In genomic region chr1:99813334-99814110, GRCm38 (mm10) we compare ENCODE assay signal across 33 mouse cellular contexts. TPM values are rescaled to one million over a fixed set of nuclear protein-coding genes. Genes with fewer than 3 reads are reported as not detected.
DNase-seq lines count a peak whose midpoint lies in the region; ATAC-seq and TF ChIP-seq lines count a peak whose summit lies in the region.
"Had no signal": no experiment of that assay in that cellular context is flagged by ENCODE, and none has a peak within 500 bp of the region (broad histone marks: within the 10 kb centered on the region; RNA-seq: fewer than 3 reads in every experiment).

No protein-coding gene starts in this region.

- no peaks in the 10 kb centered on the region for H3K27me3 ChIP-seq in hindbrain, embryonic 14.5 days (ENCODE audit: control insufficient read depth, insufficient read depth, low read length)
- no peaks in the 10 kb centered on the region for H3K27me3 ChIP-seq in hindbrain, embryonic 13.5 days
- H3K27me3 ChIP-seq in midbrain, postnatal 0 days (ENCODE audit: insufficient read depth, low read length), result no peaks in the 10 kb centered on the region
- H3K27me3 ChIP-seq in midbrain, embryonic 15.5 days (replicated peaks), result no peaks in the 10 kb centered on the region
- H3K27me3 ChIP-seq: forebrain, embryonic 12.5 days; limb, embryonic 12.5 days; liver, embryonic 15.5 days; neural tube, embryonic 15.5 days; Patski; stomach, embryonic 15.5 days had no signal

- no peak for TF ChIP-seq CTCF in midbrain, postnatal 0 days (IDR thresholded peaks at IDR 0.05)

- peak; percentile 54 for DNase-seq in hindbrain, embryonic 14.5 days (ENCODE audit: low spot score)
- peak; percentile 29 for DNase-seq in midbrain, postnatal 0 days (ENCODE audit: low spot score)
- peak; percentile 15 for DNase-seq in layer of hippocampus, adult 9-11 months
- DNase-seq in thymus, postnatal 0 days (ENCODE audit: low spot score), result no peak
- DNase-seq in lung, postnatal 14 days, result no peak
- DNase-seq: adrenal gland, postnatal 10 days; cerebellum, adult 18-20 months; cerebellum, postnatal 10 days; gastrocnemius, postnatal 14 days; heart, postnatal 14 days; kidney, adult 9 months; kidney, postnatal 10 days; lung, embryonic 14.5 days; retina, postnatal 1 day; right cerebral cortex, postnatal 14 days; thymus, postnatal 4 days had no signal

- no peak overlapping the region for H3K4me3 ChIP-seq in hindbrain, embryonic 14.5 days (replicated peaks; ENCODE audit: low read length)
- no peak overlapping the region for H3K4me3 ChIP-seq in hindbrain, embryonic 13.5 days
- H3K4me3 ChIP-seq in midbrain, postnatal 0 days (ENCODE audit: low read depth, low read length), result no peak overlapping the region
- no peak overlapping the region for H3K4me3 ChIP-seq in midbrain, embryonic 15.5 days
- H3K4me3 ChIP-seq: erythroblast, embryonic 14.5 days; forebrain, embryonic 12.5 days; left cerebral cortex, adult 2 months; limb, embryonic 12.5 days; liver, embryonic 15.5 days; midbrain, embryonic 10.5 days; neural tube, embryonic 15.5 days; stomach, embryonic 15.5 days had no signal

- no peak overlapping the region for H3K27ac ChIP-seq in hindbrain, embryonic 14.5 days
- H3K27ac ChIP-seq in hindbrain, embryonic 13.5 days, result no peak overlapping the region
- no peak overlapping the region for H3K27ac ChIP-seq in midbrain, postnatal 0 days (ENCODE audit: low read depth, low read length)
- no peak overlapping the region for H3K27ac ChIP-seq in midbrain, embryonic 15.5 days
- H3K27ac ChIP-seq: forebrain, embryonic 12.5 days; left cerebral cortex, adult 2 months; limb, embryonic 12.5 days; liver, embryonic 15.5 days; midbrain, embryonic 10.5 days; neural tube, embryonic 15.5 days; stomach, embryonic 15.5 days had no signal

- no peak overlapping the region for H3K9ac ChIP-seq in hindbrain, embryonic 14.5 days
- H3K9ac ChIP-seq in hindbrain, embryonic 13.5 days, result no peak overlapping the region
- no peak overlapping the region for H3K9ac ChIP-seq in midbrain, postnatal 0 days (replicated peaks; ENCODE audit: low read length, poor library complexity, severe bottlenecking)
- H3K9ac ChIP-seq in midbrain, embryonic 15.5 days, result no peak overlapping the region
- H3K9ac ChIP-seq: forebrain, embryonic 12.5 days; limb, embryonic 12.5 days; liver, embryonic 15.5 days; lung, embryonic 14.5 days; neural tube, embryonic 15.5 days; stomach, embryonic 15.5 days had no signal

- no peaks in the 10 kb centered on the region for H3K36me3 ChIP-seq in hindbrain, embryonic 14.5 days (replicated peaks; ENCODE audit: control insufficient read depth, insufficient read depth)
- H3K36me3 ChIP-seq in hindbrain, embryonic 13.5 days, result no peaks in the 10 kb centered on the region
- no peaks in the 10 kb centered on the region for H3K36me3 ChIP-seq in midbrain, postnatal 0 days (ENCODE audit: insufficient read depth, low read length)
- H3K36me3 ChIP-seq in midbrain, embryonic 15.5 days (replicated peaks), result no peaks in the 10 kb centered on the region
- H3K36me3 ChIP-seq: forebrain, embryonic 12.5 days; limb, embryonic 12.5 days; liver, embryonic 15.5 days; midbrain, embryonic 10.5 days; neural tube, embryonic 15.5 days; stomach, embryonic 15.5 days had no signal

- no peak overlapping the region for H3K4me2 ChIP-seq in hindbrain, embryonic 14.5 days (replicated peaks)
- no peak overlapping the region for H3K4me2 ChIP-seq in hindbrain, embryonic 13.5 days
- H3K4me2 ChIP-seq in midbrain, postnatal 0 days (ENCODE audit: low read depth, low read length, poor library complexity, severe bottlenecking), result no peak overlapping the region
- H3K4me2 ChIP-seq in midbrain, embryonic 15.5 days, result no peak overlapping the region
- H3K4me2 ChIP-seq: forebrain, embryonic 12.5 days; limb, embryonic 12.5 days; liver, embryonic 15.5 days; lung, embryonic 14.5 days; neural tube, embryonic 15.5 days; stomach, embryonic 15.5 days had no signal

- no peaks in the 10 kb centered on the region for H3K9me3 ChIP-seq in hindbrain, embryonic 14.5 days (ENCODE audit: control insufficient read depth, low read length)
- no peaks in the 10 kb centered on the region for H3K9me3 ChIP-seq in hindbrain, embryonic 13.5 days
- no peaks in the 10 kb centered on the region for H3K9me3 ChIP-seq in midbrain, postnatal 0 days (ENCODE audit: low read length)
- no peaks in the 10 kb centered on the region for H3K9me3 ChIP-seq in midbrain, embryonic 15.5 days
- H3K9me3 ChIP-seq: forebrain, embryonic 12.5 days; limb, embryonic 12.5 days; liver, embryonic 15.5 days; midbrain, embryonic 10.5 days; neural tube, embryonic 15.5 days; stomach, embryonic 15.5 days had no signal

- WGBS in hindbrain, embryonic 14.5 days, result 78% methylated on average over 6 of the region's 6 CpGs
- 86% methylated on average over 6 of the region's 6 CpGs for WGBS in hindbrain, embryonic 13.5 days
- 78% methylated on average over 6 of the region's 6 CpGs for WGBS in midbrain, postnatal 0 days
- 87% methylated on average over 6 of the region's 6 CpGs for WGBS in midbrain, embryonic 15.5 days

- no peak for ATAC-seq in hindbrain, embryonic 14.5 days (ENCODE audit: low FRiP score)
- no peak for ATAC-seq in hindbrain, embryonic 13.5 days (ENCODE audit: low FRiP score)
- ATAC-seq in midbrain, postnatal 0 days (ENCODE audit: low FRiP score), result no peak
- ATAC-seq in midbrain, embryonic 15.5 days (replicated peaks), result no peak
- ATAC-seq: intestine, embryonic 16.5 days; Patski had no signal

- H3K4me1 ChIP-seq in hindbrain, embryonic 14.5 days (replicated peaks; ENCODE audit: control insufficient read depth, insufficient read depth, low read length), result no peaks in the 10 kb centered on the region
- H3K4me1 ChIP-seq in hindbrain, embryonic 13.5 days (replicated peaks), result no peaks in the 10 kb centered on the region
- H3K4me1 ChIP-seq in midbrain, postnatal 0 days (ENCODE audit: insufficient read depth, low read length), result no peaks in the 10 kb centered on the region
- no peaks in the 10 kb centered on the region for H3K4me1 ChIP-seq in midbrain, embryonic 15.5 days
- H3K4me1 ChIP-seq: forebrain, embryonic 12.5 days; limb, embryonic 12.5 days; liver, embryonic 15.5 days; midbrain, embryonic 10.5 days; neural tube, embryonic 15.5 days; stomach, embryonic 15.5 days had no signal

RNA-seq across cellular contexts. Expression of gene Cntnap5b, which starts 41.0 kb away (rescaled TPM):
- 3.2 and 4.4 TPM in 2 replicates for polyA plus RNA-seq in hindbrain, embryonic 14.5 days (2014; fragmentation: Nextera tagmentation; extraction: Ambion mirVana)
- 1.4 and 1.8 TPM in 2 replicates for polyA plus RNA-seq in hindbrain, embryonic 13.5 days (2015; fragmentation: Nextera tagmentation; extraction: Ambion mirVana)
- 23.0 and 32.0 TPM in 2 replicates for total RNA-seq in midbrain, postnatal 0 days (2014; rRNA removed)
- 3.3 and 3.8 TPM in 2 replicates for polyA plus RNA-seq in midbrain, postnatal 0 days (2015; fragmentation: Nextera tagmentation; extraction: Ambion mirVana)
- polyA plus RNA-seq in midbrain, embryonic 15.5 days (2015; fragmentation: Nextera tagmentation; extraction: Ambion mirVana), result 3.1 and 3.3 TPM in 2 replicates
- polyA plus RNA-seq in thymus, postnatal 0 days (2015; fragmentation: Nextera tagmentation; extraction: Ambion mirVana), result 0.03 TPM in 1 of 2 replicates, not detected in the other
- total RNA-seq: granulocyte monocyte progenitor cell, adult 5-6 weeks; liver, adult 2 months; megakaryocyte progenitor cell, adult 5-6 weeks; MEL had no signal
- polyA plus RNA-seq: erythroblast, embryonic 14.5 days; heart, embryonic 14.5 days; intestine, embryonic 16.5 days; limb, embryonic 12.5 days; liver, adult 2 months; liver, embryonic 15.5 days; lung, embryonic 14.5 days; Patski; stomach, embryonic 15.5 days had no signal

Comparison
In these comparisons a context has a peak if more than half of its experiments do, and no peak if none do; other contexts are left out.
1. DNase-seq: peak in hindbrain, embryonic 14.5 days (single experiment), midbrain, postnatal 0 days (single experiment) and layer of hippocampus, adult 9-11 months (single experiment); none in thymus, postnatal 0 days (single experiment) and lung, postnatal 14 days (single experiment).